Mouse (Mus musculus) ES-E14 (cell line): ENCODE data around the gene Polr2c. TPM values are rescaled to one million over a fixed set of nuclear protein-coding genes. Genes with fewer than 3 reads are reported as not detected.
A peak's percentile ranks its signal among the peaks of the same experiment; 100 is the strongest.

Experiments
- DNase-seq: peaks from one replicate; pipeline ENCODE4 v3.0.0-alpha.2; 2013; ENCODE audit warnings: low read depth, low spot score
- H3K27ac ChIP-seq: 2 replicates; pipeline ENCODE4 v1.5.1; 2012; ENCODE audit warnings: low read depth, mild to moderate bottlenecking, low read length, moderate library complexity, mixed read lengths; ENCODE audit not compliant: poor library complexity, insufficient read depth, severe bottlenecking
- H3K36me3 ChIP-seq: 2 replicates; pipeline ENCODE4 v1.6.1; 2012; ENCODE audit warnings: mild to moderate bottlenecking, low read length, moderate library complexity, mixed read lengths; ENCODE audit not compliant: control insufficient read depth, poor library complexity, insufficient read depth, severe bottlenecking
- H3K4me1 ChIP-seq, 2 experiments: fragments of 150-350 bp in 1 of 2; sonication (generic) in 1 of 2; 2 replicates each; pipeline ENCODE4 v1.6.1; 2012; ENCODE audit warnings: low read length in 2 of 2, mild to moderate bottlenecking in 1 of 2, mixed read lengths in 1 of 2; ENCODE audit not compliant: control insufficient read depth in 2 of 2, insufficient read depth in 2 of 2, poor library complexity in 1 of 2
- H3K4me3 ChIP-seq, 2 experiments: fragments of 150-350 bp in 1 of 2; sonication (generic) in 1 of 2; 2 replicates each; pipeline ENCODE4 v1.5.1; 2012; ENCODE audit warnings: low read length in 2 of 2, low read depth in 1 of 2, mild to moderate bottlenecking in 1 of 2, mixed read lengths in 1 of 2; ENCODE audit not compliant: insufficient read depth in 1 of 2, poor library complexity in 1 of 2, severe bottlenecking in 1 of 2
- H3K9ac ChIP-seq: 2 replicates; pipeline ENCODE4 v1.6.1; 2012; ENCODE audit warnings: low read depth, mild to moderate bottlenecking, low read length, mixed read lengths; ENCODE audit not compliant: poor library complexity, insufficient read depth, severe bottlenecking
- H3K9me3 ChIP-seq: fragments of 150-350 bp; sonication (generic); 2 replicates; pipeline ENCODE4 v1.6.1; 2012; ENCODE audit warnings: low read depth, mild to moderate bottlenecking, low read length; ENCODE audit not compliant: control insufficient read depth, insufficient read depth
- CHD2 ChIP-seq: IDR thresholded peaks from 2 replicates; pipeline ENCODE4 v1.6.1; 2014; ENCODE audit warnings: mild to moderate bottlenecking, low read depth, low read length, inconsistent platforms
- HCFC1 ChIP-seq: IDR thresholded peaks from 2 replicates; pipeline ENCODE4 v1.6.1; 2012; ENCODE audit warnings: low read length, inconsistent platforms, borderline replicate concordance; ENCODE audit not compliant: insufficient read depth
- MAFK ChIP-seq: IDR thresholded peaks from 2 replicates; pipeline ENCODE4 v1.6.1; 2014; ENCODE audit warnings: mild to moderate bottlenecking, low read depth, low read length, inconsistent platforms; ENCODE audit not compliant: insufficient read depth
- ZC3H11A ChIP-seq: IDR thresholded peaks from 2 replicates; pipeline ENCODE4 v1.6.1; 2012; ENCODE audit warnings: low read depth, mild to moderate bottlenecking, inconsistent platforms, low read length, borderline replicate concordance
- ZNF384 ChIP-seq: IDR thresholded peaks from 2 replicates; pipeline ENCODE4 v1.6.1; 2012; ENCODE audit warnings: low read depth, low read length, inconsistent platforms
- in situ Hi-C, 2 experiments: fragments of 600-800 bp; cut with MboI; formaldehyde crosslinking; loops; one replicate each; pipeline ENCODE4 v1.15.1; 2025; ENCODE audit warnings: low sequenced_read_pairs in 2 of 2, inconsistent platforms in 1 of 2; ENCODE audit not compliant: unreplicated experiment in 2 of 2
- total RNA-seq: library from RNA; depleted of rRNA; stranded (reverse); fragments of 300-350 nt; gene quantifications from 2 replicates; pipeline ENCODE4 v1.2.3, GENCODE M21; 2012

The Polr2c gene
- total RNA-seq, 1 experiment: 119 TPM

DNA sequence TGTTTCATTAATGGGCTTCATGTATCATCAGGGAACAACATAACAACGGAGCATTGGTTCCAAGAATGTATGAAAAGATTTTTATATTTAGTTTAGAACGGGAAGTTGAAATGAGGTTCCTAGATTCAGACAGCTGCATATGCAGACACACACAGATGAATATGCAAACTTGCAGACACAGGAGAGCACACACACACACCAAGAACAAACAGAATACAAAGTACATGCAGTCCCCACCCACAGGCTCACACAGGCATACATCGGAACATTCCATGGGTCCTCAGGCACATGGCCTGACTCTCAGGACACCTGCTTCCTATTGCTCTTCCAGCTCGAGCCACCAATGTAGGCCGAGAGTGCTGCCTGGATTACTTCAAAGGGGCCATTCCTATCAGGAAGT lies 46.4 kb upstream of the Polr2c start:
- no peaks in the 10 kb centered on the region for H3K36me3 ChIP-seq
- H3K9ac ChIP-seq: no peak overlapping the region
- H3K9me3 ChIP-seq: no peaks in the 10 kb centered on the region
- no peak for DNase-seq
- no peaks in the 10 kb centered on the region for H3K4me1 ChIP-seq
- H3K4me3 ChIP-seq: no peak overlapping the region
- no peak for TF ChIP-seq HCFC1
- no peak for TF ChIP-seq MAFK
- no peak for TF ChIP-seq ZNF384
- in situ Hi-C loops: no loop called here
- H3K27ac ChIP-seq: no peak overlapping the region

DNA sequence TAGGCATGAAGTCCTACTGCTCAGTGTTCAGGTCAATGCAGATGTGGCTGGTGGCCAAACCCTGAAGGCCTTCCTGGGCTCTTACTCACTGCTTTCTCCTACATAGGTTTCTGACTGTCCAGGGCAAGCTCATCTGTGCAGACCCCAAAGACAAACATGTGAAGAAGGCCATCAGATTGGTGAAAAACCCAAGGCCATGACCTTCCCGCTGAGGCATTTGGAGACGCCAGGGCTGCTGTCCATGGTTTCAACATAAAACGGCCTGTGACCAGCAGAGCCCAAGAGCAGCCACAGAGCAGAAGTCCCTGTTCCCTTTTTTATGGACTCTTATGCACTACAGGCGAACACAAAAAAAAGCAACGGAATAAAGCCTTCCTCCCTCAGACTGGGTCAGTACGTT lies 45.6 kb upstream of the Polr2c start:
- Histone ChIP-seq H3K9ac (no peak overlapping the region), H3K4me1 (no peaks in the 10 kb centered on the region), H3K4me3 (no peak overlapping the region), H3K36me3 (no peaks in the 10 kb centered on the region), H3K27ac (no peak overlapping the region), H3K9me3 (no peaks in the 10 kb centered on the region)
- in situ Hi-C loops: no loop called here
- no peak for TF ChIP-seq ZNF384
- no peak for TF ChIP-seq MAFK
- TF ChIP-seq CHD2: no peak
- TF ChIP-seq HCFC1: no peak
- TF ChIP-seq ZC3H11A: no peak
- no peak for DNase-seq

DNA sequence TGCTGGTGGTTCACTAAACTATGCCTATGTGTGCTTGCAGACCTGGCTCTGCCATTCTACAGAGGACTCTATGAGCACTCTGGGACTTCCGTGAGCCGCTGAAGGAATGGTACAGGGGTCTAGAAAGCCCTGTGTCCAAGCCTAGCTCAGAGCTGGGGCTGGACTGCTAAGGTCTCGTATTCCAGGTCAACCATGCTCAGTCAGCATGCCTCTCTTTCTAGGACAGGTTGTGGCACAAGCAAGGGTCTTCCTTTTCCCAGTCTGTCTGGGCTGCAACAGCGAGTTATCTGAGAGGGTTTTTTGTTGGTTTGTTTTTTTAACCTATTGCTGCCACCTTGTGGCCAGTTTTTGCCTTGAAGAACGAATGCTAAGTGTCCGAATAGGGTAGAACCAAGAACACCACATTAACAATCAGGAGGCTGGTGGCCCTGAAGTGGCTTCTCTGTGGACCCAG lies 44.6 kb upstream of the Polr2c start:
- TF ChIP-seq HCFC1 (no peak), MAFK (no peak), CHD2 (no peak), ZNF384 (peak; percentile 68; the same call in 1 of the 2 replicates), ZC3H11A (peak; percentile 61; the same call in 1 of the 2 replicates)
- in situ Hi-C loops: no loop called here
- Histone ChIP-seq H3K4me1 (no peaks in the 10 kb centered on the region), H3K4me3 (no peak overlapping the region), H3K9ac (no peak overlapping the region), H3K27ac (no peak overlapping the region), H3K36me3 (no peaks in the 10 kb centered on the region), H3K9me3 (no peaks in the 10 kb centered on the region)
- peak; percentile 91 for DNase-seq

DNA sequence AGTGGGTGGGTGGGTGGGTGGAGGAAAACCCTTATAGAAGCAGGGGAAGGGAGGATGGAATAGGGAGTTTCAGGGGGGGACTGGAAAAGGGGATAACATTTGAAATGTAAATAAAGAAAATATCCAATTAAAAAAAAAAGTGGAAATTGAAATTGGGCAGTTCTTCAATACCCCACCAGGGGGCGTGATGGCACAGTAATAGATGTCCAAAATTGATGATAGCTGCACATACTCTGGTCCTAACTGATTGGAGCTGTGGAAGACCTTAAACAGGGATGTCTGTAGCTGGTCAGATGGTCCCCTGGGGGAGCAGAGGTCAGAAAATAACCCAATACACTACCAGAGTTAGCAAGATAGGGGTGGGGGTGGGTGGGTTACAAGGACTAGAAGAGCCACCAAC lies 42.7 kb upstream of the Polr2c start:
- Histone ChIP-seq H3K4me1 (no peaks in the 10 kb centered on the region), H3K4me3 (no peak overlapping the region), H3K9ac (no peak overlapping the region), H3K36me3 (no peaks in the 10 kb centered on the region), H3K9me3 (no peaks in the 10 kb centered on the region), H3K27ac (no peak overlapping the region)
- TF ChIP-seq HCFC1 (no peak), ZNF384 (peak; percentile 76)
- in situ Hi-C loops: no loop called here
- DNase-seq: no peak

DNA sequence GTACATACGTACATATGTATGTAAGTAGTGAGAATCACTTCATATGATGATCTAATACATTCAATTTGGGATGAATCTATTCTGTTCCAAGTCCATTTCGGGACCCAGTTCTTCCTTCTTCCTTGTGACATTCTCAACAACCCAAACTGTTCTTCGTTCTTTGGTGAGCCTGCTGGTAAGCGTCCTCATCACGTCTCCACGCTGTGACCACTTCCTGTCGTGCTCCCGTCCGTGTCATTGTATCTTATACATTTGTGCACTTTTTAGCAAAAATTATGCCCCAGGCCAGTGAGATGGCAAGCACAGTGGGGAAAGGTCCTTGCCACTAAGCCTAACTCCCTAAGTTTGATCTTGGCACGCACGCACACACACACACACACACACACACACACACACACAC lies 39.3 kb upstream of the Polr2c start:
- H3K9me3 ChIP-seq: no peaks in the 10 kb centered on the region
- in situ Hi-C loops: no loop called here
- no peak for DNase-seq

More for the DNA sequence above, 39.3 kb upstream of the Polr2c start:
- Histone ChIP-seq H3K9ac (no peak overlapping the region), H3K4me1 (peaks cover 0 to 5% of the 10 kb centered on the region in 2 experiments; a peak in 1 of 4 replicates), H3K4me3 (no peak overlapping the region), H3K27ac (no peak overlapping the region), H3K36me3 (peaks cover 19% of the 10 kb centered on the region)
- TF ChIP-seq CHD2: no peak
- no peak for TF ChIP-seq ZNF384
- TF ChIP-seq ZC3H11A: no peak
- no peak for TF ChIP-seq HCFC1
- TF ChIP-seq MAFK: no peak
